In genomic region chr5:149052421-149053338, GRCm38 (mm10) we compare ENCODE assay signal across 8 mouse cellular contexts. TPM values are rescaled to one million over a fixed set of nuclear protein-coding genes. Genes with fewer than 3 reads are reported as not detected.
DNase-seq lines count a peak whose midpoint lies in the region; ATAC-seq lines count a peak whose summit lies in the region.

No protein-coding gene starts in this region.

- peaks cover 11% of the 10 kb centered on the region; the same call in 1 of the 2 replicates for H3K4me1 ChIP-seq in lung, embryonic 16.5 days (replicated peaks; ENCODE audit: control insufficient read depth, insufficient read depth, low read length)

- H3K4me3 ChIP-seq in lung, embryonic 16.5 days (ENCODE audit: low read length) = peak overlapping the region; percentile 84

- ATAC-seq in hematopoietic stem cell, adult 5-6 weeks (replicated peaks in 1 of 2; ENCODE audit: insufficient read depth in 1 of 2, low FRiP score in 2 of 2, low TSS enrichment in 1 of 2, low read depth in 1 of 2, poor library complexity in 2 of 2, severe bottlenecking in 2 of 2) = peak; percentile 97 to 98
- ATAC-seq in lung, embryonic 16.5 days (ENCODE audit: low read depth) = peak; percentile 96

- peaks cover 7% of the 10 kb centered on the region for H3K36me3 ChIP-seq in lung, embryonic 16.5 days (ENCODE audit: control insufficient read depth, insufficient read depth, low read length)

- peak overlapping the region; percentile 99 for H3K9ac ChIP-seq in lung, embryonic 16.5 days (ENCODE audit: low read length)

- no peaks in the 10 kb centered on the region for H3K27me3 ChIP-seq in lung, embryonic 16.5 days (ENCODE audit: control insufficient read depth, insufficient read depth, low read depth, low read length)

- peak overlapping the region; percentile 94 for H3K4me2 ChIP-seq in lung, embryonic 16.5 days (ENCODE audit: low read depth, low read length)

- under 1% methylated on average over 100 of the region's 110 CpGs for WGBS in lung, embryonic 16.5 days

- peak overlapping the region; percentile 99 for H3K27ac ChIP-seq in lung, embryonic 16.5 days (ENCODE audit: low read length)

- DNase-seq in MEL-GATA-1-ER (ENCODE audit: extremely low read depth, low read depth) = peak; percentile 98
- peak; percentile 99 for DNase-seq in cerebellum, adult 8-10 months
- peak; percentile 99 for DNase-seq in forelimb bud, embryonic 11.5 days (ENCODE audit: low read depth, low spot score)
- peak; percentile 99 for DNase-seq in layer of hippocampus, adult 9-10 months (ENCODE audit: low spot score)
- DNase-seq in ovary, postnatal 14 days (ENCODE audit: low spot score) = peak; percentile 95
- DNase-seq in thymus, postnatal 14 days = peak; percentile 99

- no peaks in the 10 kb centered on the region for H3K9me3 ChIP-seq in lung, embryonic 16.5 days (ENCODE audit: control insufficient read depth, low read length)

RNA-seq across cellular contexts. Expression of gene Gm42791, which starts 57.7 kb away (rescaled TPM):
- total RNA-seq in hematopoietic stem cell, adult 5-6 weeks (2017) = 0.30 TPM in 1 of 2 replicates, not detected in the other
- polyA plus RNA-seq in lung, embryonic 16.5 days (2015; fragmentation: Nextera tagmentation; extraction: Ambion mirVana) = 0.94 and 1.3 TPM in 2 replicates

Comparison
In these comparisons a context has a peak if more than half of its experiments do, and no peak if none do; other contexts are left out.
1. Peak in every context shown above with its lines: DNase-seq, ATAC-seq, H3K4me3 ChIP-seq and H3K27ac ChIP-seq.